Mouse (Mus musculus): ENCODE measurements around the gene Hspa1l.
A peak's percentile ranks its signal among the peaks of the same experiment; 100 is the strongest.
"Not testable (repeated sequence)": the region's sequence is repeated elsewhere in the genome, so short reads cannot be mapped to it uniquely, and the experiment has no call there.

Hspa1l gene

DNA sequence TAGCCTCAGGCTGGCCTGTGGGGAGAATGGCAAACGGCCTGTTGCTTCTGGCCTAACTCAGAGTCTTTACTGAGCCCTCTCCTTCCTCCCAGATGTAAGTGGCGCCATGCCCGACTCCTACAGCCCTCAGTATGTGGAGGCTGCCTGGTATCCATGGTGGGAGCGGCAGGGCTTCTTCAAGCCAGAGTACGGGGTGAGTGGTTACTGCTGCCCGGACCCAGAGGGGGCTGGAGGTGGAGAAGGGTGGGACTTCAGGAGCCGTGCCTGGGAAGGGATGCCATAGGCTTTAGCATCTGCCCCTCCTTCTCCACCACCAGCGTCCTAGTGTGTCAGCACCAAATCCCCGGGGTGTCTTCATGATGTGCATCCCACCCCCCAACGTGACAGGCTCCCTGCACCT is 32.7 kb downstream of the Hspa1l start:
- DNase-seq (ENCODE audit: low spot score), result no peak

DNA sequence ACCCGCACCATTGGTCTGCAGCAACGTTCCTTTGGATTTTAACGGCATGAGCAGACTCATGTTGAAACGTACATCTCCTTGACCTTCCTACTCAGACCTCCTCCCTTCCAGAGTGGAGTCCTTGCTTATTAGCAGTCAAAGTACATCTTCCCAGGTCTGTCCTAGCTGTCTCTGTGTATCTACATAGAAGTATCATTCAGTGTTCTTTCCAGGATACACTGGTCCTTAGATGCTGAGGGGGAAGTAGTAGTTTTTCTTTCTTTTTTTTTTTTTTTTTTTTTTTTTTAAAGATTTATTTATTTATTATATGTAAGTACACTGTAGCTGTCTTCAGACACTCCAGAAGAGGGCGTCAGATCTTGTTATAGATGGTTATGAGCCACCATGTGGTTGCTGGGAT is 33.4 kb downstream of the Hspa1l start:
- DNase-seq (ENCODE audit: low spot score), result not testable (repeated sequence)

DNA sequence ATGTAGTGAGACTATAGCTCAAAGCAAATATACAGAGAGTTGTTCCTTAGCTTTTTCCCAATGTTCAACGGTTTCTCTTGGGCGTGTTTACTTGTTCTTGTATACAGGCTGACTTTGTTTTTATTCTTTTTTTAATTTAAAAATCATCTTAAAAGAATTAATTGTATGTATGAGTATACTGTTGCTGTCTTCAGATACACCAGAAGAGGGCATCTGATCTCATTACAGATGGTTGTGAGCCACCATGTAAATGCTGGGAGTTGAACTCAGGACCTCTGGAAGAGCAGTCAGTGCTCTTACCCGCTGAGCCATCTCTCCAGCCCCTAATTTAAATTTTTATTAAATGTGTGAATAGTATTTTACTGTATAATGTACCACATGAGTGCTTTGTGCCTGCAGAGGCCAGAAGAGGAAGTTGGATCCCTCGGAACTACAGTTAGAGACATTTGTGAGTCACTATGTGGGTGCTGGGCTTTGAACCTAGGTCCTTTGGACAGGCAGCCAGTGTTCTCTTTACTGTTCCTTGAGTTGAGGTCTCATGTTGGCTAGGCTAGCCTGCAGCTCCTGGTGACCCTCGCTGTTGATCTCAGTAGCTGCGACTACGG is 35.0 kb downstream of the Hspa1l start:
- no peak for DNase-seq (ENCODE audit: low spot score)

DNA sequence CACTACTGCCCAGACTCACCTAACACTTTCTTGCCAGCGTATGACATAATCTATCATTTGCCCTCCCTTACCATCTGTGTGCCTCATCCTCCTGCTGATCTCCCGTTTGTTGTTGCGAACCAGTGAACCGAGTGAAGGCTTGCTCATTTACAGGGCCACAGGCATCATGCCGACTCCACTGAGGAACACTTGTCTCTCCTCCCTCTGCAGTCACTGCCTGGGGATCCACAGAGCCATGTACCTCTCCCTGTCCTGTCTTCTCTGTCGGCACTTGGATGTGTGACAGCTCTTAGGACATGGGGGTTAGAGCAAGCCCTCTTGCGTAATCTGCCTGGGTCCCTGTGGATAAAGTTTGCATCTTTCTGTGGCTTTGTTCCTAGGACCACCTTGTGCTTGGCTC is 37.1 kb downstream of the Hspa1l start:
- DNase-seq (ENCODE audit: low spot score), result no peak

DNA sequence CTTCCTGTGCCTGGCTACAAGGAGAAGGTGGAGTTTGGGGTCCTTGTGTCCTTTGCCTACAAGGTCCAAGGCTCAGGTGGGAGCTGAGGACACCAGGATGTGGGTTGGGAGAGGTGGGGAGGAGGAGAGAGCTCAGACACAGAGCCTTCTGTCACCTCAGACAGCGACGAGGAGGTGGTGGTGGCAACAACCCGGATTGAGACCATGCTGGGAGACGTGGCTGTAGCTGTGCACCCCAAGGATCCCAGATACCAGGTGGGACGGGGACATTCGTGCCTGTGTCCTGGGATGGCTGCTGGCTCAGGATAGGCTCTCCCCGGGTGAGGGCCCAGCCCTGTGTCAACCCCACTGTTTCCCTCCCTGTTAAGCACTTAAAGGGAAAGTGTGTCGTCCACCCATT is 38.9 kb downstream of the Hspa1l start:
- DNase-seq (ENCODE audit: low spot score), result no peak

DNA sequence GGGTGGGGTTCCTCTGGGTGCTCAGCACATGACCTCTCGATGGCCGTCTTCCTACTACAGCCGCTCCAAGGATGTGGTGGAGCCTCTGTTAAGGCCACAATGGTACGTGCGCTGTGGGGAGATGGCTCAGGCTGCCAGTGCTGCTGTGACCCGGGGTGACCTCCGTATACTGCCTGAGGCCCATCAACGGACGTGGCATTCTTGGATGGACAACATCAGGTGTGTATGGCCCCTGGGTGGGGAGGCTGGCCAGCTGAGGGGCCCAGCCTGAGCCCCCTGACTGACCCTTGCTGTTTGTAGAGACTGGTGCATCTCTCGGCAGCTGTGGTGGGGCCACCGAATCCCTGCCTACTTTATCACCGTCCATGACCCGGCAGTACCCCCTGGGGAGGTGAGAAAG is 39.9 kb downstream of the Hspa1l start:
- no peak for DNase-seq (ENCODE audit: low spot score)

DNA sequence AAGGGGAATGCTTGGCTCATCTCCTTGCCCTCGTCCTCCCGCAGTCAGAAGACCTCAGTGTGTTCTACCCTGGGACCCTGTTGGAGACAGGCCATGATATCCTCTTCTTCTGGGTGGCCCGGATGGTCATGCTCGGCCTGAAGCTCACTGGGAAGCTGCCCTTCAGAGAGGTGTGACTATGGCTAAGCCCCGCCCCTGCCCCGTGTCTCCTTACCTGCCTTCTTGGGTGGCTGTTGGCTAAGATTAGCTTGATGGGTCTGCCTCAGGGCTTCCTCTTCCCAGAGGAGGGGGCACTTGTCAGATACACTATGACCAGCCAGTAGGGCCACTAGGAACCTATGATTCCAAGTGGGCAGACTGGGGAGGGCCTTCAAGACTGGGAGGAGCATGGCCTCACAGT is 40.7 kb downstream of the Hspa1l start:
- DNase-seq (ENCODE audit: low spot score), result no peak

DNA sequence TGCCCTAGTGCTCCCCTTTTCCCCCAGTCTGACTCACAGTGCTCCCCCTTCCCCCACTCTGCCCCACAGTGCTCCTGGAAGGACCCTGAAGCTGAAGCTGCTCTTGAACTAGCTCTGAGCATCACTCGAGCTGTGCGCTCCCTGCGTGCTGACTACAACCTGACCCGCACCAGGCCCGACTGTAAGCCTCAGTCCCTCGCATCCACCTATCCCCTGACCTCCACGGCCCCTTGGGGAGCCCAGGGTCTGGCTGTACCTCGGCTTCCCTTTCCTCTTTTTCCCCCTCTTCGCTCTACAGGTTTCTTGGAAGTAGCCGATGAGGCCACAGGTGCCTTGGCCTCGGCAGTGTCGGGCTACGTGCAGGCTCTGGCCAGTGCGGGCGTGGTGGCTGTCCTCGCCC is 42.8 kb downstream of the Hspa1l start:
- no peak for DNase-seq (ENCODE audit: low spot score)

DNA sequence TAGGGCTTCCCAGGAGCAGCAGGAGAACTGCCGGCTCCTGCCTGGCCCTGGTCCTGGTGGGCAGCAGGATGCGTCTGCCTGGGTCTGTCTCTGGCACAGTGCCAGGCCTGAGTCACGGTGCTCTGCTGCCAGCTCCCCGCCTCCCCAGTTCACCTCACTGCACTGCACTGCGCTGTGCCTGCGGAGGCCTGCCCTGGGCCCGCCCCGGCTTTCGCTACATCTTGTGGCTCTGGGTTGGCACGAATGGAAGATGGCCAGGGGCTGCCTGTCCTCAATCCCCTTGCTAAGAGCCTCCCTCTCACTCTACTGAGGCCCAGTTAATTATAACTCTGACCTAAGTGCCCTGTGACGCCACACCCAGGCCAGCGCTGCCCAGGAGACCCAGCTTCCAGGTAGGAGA is 43.9 kb downstream of the Hspa1l start, which contains the start of gene Vwa7:
Gene Vwa7, plus strand, starts transcription at position 204 of the 400 bp plus-strand sequence.
- no peak for DNase-seq (ENCODE audit: low spot score)

DNA sequence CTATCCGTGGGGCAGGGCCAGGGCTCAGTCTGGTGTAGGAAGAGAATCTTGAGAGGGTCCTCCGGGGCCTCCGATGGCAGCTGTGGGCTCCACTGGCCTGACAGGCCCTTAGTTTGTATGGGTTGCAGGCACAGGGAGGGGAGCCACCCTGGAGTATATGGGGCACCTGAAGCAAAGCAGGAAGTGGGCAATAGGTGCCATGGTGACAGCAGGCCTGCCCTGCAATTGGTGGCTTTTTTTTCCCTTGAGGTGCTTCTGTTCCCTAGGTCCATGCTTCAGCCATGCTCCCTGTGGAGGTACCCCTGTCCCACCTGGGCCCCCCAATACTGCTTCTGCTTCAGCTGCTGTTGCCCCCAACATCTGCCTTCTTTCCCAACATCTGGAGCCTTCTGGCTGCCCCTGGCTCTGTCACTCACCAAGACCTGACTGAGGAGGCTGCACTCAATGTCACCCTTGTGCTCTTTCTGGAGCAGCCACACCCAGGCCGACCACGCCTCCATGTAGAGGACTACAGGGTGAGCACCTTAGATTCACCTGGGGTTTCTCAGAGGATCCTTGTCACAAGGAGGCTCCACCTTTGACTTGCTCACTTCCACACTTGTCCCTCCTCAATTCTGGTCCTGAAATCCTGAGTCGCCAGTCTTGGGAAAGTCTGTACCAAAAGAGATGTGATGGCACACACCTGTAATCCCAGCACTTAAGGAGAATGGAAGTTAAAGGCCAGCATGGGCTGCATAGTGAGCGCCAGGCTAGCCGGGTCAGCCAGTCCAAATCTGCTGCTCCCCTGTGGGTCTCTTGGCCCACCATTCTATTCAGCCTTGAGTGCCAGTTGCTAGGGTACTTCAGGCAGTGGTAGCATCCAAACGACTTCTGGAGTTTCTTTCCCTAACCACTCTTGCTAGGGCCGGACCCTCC is 44.5 kb downstream of the Hspa1l start:
- no peak for DNase-seq (ENCODE audit: low spot score)

DNA sequence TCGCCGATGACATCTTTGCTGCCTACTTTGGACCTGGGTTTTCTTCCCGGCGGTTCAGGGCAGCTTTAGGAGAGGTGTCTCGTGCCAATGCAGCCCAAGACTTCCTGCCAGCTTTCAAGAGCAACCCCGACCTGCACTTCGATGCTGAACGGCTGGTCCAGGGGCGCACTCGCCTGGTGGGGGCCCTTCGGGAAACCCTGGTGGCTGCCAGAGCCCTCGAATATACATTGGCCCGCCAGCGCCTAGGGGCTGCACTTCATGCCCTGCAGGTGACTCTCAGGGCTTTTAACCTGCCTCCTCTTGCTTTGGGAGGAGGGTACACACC is 45.2 kb downstream of the Hspa1l start:
- no peak for DNase-seq (ENCODE audit: low spot score)

DNA sequence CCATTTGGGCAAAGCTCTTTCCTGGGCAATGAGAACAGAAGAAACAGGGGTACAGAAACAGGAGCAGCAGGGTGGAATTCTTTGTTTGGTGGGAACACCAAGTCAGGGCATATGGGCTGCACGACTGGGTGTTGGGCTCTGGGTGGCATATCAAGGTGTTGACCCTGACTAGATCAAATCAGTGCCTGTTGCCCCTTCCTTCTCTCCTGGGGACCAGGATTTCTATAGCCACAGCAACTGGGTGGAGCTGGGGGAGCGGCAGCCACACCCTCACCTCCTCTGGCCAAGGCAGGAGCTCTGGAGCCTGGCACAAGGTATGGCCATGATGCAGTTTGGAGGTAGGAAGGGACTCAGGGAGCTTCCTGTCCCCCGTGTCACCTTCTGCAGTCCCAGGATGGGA is 45.7 kb downstream of the Hspa1l start:
- DNase-seq (ENCODE audit: low spot score), result no peak

DNA sequence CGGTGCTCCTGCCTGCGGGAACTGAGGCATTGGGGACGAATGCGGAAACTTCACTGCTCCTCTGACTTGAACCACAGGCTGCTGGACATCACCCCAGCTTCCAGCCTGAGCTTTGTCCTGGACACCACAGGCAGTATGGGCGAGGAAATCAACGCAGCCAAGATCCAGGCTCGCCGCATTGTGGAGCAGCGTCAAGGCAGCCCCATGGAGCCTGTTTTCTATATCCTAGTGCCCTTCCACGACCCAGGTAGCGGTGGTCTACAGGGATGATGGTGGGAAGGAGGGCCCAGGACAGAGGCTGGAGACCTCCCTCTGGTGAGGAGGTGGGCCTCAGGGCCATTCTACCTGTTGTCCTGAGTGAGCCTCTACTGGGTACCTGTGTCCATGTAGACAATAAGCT is 47.4 kb downstream of the Hspa1l start:
- DNase-seq (ENCODE audit: low spot score), result no peak

DNA sequence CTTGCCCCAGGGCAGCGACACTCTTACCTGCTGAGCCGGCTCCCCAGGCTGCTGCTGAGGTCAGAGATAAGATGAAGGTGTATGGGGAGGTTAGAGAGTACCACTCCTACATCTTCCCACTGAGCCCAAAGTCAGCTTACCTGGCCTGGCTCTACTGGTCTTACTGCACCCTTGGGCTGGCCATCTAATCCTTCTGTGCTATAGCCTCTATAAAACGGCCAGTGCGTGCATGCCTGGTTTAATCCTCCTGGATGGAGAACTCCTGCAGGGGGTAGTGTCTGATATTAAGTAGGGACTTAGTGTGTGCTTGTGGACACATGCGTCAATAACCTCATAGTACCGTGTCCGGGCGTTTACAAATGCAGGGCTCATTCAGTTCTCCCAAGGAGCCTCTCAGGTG is 48.0 kb downstream of the Hspa1l start:
- no peak for DNase-seq (ENCODE audit: low spot score)

DNA sequence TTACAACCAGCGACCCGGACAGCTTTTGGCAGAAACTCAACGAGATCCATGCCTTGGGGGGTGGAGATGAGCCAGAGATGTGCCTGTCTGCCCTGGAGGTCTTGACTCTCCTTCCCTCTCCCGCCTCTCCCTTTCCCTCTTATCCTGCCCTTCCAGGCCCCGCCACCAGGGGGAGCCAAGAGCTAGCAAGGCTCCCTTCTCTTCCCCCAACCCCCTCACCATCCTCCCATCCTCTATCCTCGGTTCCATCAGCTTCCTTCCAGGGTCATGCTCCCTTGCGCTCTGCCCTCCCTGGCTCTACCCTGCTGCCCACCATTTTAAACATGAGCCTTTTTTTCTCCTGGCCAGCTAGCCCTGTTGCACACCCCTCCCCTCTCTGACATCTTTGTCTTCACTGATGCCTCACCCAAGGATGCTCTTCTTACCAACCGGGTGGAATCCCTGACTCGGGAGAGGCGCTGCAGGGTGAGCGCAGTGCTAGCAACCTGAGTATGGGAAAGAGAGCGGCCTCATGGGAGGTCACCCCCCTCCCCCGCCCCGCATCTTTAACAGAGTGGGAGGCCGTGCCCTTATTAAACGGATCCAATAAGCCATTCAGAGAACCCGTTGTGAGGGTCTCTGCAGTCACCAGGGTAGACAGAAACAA is 48.8 kb downstream of the Hspa1l start:
- peak; percentile 95 for DNase-seq (ENCODE audit: low spot score)

DNA sequence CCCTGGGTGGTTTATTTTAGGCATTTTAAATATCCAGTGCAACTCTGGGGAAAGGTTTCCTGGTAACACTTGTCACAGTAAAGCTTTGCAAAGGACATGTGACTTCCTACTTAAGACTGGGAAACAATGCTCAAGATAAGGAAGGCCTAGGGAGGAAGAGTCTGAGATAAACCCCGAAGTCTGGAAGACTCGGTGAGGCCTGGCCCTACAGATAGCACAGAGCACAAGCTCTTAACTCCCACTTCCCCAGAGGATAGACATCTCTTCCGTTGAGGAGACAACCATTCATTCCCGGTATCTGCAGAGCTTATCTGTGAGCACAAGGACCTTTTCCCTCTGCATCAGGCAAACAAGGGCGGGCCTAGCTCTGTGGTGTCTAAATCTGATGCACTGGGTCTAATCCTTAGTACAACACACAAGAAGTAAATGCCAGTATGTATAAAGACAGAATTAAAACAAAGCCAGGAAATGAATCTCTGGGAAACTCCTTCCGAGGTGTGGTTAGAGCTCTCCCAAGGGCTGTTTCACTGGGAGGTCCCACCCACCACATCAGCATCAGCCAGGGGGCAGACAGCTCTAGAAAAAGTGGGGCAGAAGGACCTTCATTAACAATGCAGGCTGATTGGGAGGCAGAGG is 49.5 kb downstream of the Hspa1l start:
- no peak for DNase-seq (ENCODE audit: low spot score)

DNA sequence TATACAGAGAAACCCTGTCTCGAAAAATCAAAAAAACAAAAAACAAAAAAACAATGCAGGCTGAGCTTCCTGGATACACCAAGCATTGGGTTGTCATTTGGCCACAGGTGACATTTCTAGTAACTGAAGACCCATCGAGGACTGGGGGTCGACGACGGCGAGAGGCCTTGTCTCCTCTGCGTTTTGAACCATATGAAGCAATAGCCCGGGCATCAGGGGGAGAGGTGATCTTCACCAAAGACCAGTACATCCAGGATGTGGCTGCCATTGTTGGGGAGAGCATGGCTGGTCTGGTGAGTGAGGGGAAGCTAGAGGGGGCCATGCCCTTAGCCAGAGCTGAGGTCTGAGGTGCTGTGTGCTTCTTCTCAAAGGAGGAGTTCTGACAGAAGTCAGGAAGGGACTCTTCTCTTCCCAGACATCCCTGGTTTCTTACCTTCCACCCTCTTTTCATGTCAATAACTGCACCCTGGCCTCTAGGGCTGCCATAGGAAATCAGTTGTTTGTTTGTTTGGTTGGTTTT is 50.1 kb downstream of the Hspa1l start:
- DNase-seq (ENCODE audit: low spot score), result no peak

DNA sequence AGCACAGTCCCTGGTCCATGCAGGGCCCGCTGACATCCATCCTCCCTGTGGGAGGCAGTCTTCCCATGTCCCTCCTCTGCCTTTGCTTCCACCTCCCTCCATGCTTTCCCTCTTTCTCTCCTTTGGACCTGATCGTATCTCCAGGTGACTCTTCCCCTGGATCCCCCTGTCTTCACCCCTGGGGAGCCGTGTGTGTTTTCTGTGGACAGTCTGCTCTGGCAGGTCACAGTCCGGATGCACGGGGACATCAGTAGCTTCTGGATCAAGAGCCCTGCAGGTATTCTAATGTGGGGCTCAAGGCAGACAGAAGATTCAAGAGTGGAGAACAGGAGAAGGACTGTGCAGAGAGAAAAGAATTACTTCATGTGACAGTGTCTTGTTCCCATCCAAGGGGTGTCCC is 50.7 kb downstream of the Hspa1l start:
- no peak for DNase-seq (ENCODE audit: low spot score)

DNA sequence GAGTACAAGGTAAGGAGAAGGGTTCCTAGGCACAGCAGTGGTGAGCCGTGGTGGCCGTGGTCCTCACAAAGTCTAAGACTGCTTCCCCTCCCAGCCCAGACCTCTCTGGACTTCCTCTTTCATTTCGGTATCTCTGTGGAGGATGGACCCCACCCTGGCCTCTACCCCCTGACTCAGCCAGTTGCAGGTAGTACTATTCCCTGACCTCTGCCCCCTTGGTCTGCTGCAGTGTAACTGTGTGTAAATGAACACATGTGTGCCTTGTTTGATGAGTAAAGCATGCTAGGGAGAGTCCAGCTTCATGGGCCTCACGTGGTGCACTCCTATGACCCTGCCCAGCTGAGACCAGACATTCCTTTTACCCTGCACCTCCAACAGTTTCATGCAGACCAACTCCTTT is 51.3 kb downstream of the Hspa1l start:
- no peak for DNase-seq (ENCODE audit: low spot score)

DNA sequence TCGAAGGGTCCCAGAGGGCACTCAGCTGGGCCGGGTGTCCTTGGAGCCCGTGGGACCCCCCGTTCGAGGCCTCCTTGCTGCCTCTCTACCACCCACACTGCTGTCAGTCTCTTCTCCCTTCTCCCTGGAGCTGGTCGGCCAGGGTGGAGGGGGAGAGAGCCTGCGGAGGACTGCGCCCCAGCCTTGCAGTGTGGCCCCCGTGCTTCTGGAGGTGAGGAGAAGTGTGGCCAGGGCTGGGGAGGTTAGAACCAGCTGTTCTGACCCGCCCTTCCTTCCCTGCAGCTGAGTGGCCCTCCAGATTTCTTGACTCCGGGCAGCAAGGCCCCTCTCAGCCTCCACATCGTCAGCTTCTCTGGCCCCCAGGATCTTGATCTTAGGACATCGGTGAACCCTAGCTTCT is 51.8 kb downstream of the Hspa1l start:
- DNase-seq (ENCODE audit: low spot score), result no peak

DNA sequence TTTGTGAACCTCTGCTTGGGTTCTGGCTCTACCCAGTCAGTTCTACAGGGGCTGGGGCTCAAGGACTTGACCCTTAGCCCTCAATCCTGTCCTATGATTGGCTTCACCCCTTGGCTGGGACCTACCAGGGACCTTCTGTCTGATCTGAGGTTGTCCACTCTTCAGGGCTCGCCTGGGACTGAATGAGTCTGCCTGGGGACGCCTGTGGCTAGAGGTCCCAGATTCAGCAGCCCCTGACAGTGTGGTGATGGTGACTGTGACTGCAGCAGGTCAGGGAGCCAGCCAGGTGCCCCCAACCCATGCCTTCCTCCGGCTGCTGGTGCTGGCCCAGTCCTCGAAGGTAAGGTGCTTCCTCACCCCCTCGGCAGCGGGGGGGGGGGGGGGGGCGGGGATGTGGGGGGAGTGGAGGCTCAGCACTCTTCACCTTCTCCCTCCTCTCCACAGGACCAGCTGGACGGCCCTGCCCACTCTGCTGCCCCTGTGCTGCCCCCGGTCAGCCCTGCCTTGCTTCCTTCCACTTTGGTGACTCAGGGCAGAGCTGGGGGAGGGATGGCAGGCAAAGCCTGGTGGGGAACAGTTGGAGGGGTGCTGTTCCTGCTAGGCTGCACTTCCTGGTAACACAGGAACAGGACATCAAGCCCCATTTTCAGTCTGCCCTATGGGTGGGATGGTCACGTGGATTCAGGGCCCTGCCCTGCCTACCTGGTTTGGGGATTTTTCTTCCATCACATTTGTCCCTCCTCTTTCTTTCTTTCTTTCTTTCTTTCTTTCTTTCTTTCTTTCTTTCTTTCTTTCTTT is 52.4 kb downstream of the Hspa1l start:
- no peak for DNase-seq (ENCODE audit: low spot score)

DNA sequence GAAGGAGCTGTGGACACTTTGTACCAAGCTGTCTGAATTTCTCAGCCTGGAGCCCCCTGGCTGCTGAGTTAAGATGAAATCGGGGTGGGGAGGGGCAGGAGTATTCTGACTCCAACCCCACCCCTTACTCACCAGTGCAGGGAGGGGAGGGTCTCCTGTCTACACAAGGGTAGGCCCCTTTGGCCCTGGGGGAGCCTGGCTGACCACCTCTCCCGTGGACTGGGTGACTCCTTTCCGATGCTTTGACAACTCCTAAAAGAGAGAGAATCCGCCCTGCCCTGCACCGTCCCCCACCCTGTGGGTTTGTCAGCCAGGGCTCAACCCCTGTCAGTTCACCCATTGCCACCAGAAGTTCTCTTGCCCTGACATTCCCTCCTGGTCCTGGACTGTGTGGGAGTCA is 53.7 kb downstream of the Hspa1l start:
- no peak for DNase-seq (ENCODE audit: low spot score)
